Mouse (Mus musculus) spleen, adult 18-20 months (tissue): ENCODE data around the gene Tsc22d2.

ENCODE experiments used
- DNase-seq, 2 experiments: peaks; one replicate each; pipeline ENCODE4 v3.0.0; 2022; ENCODE audit warnings: mixed read lengths in 2 of 2

Tsc22d2 gene

GRCm38 (mm10) chr3:58414234-58414938 is at the start of gene Tsc22d2:
Tsc22d2 (plus strand) TSS chr3:58414715.
- peak; percentile 95 to 100 for DNase-seq

DNA sequence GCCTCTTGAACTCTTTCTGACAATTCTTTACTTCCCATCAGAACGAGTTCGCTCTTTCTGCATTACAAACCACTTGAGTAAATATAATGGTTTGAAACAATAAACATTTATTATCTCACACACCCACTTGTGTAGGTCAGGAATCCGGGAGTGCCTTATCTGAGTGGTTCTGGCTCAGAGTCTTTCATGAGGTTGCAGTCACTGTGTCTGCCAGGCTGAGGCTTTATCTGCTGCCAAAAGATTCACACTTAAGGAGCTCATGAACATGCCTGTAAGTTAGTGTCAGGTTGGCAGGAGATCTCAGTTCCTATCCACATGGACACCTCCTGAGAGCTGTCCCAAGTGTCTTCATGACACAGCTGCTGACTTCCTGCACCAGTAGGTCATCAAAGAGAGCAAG is 47.8 kb upstream of the Tsc22d2 start:
- no peak for DNase-seq

- no peak for DNase-seq
Observed at GRCm38 (mm10) chr3:58370811-58371210, 43.7 kb upstream of the Tsc22d2 start.

DNA sequence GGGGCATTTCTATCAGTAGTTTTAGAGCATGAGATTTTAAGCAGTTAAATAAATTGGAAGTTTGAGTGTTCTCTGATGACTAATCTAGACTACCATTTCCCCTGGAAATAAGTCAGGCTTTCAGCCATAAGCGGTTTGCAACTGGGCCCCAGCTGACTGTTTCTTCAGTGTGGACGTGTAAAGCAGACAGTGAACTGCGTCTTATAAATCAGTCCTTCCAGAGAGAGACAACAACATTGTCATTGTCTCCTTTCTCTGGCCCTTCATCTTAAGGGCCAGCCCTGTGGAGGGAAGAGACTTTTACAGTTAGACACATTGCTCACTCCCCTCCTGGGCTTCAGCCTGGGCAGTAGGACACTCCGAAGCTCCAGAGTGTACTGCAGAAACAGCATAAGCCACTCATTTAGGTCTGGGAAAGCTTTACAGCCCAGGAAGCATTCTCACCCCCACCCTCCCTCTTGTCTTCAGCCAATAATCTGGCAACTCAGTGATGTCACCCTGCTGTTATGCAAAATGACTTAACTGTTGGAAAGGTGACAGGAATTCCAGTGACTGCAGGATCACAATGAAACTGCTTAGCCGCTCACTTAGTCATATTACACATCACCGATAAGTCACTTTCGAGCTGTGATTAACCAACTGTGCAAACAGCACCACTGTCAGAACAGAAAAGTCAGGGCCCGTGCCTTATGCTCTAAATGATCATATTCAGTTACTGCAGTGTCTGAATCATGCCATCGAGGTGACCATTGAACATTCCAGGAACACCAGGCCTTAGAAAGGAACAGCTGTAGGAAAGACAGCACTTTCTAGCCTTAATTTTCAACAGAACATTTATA is 42.2 kb upstream of the Tsc22d2 start:
- DNase-seq: no peak

DNA sequence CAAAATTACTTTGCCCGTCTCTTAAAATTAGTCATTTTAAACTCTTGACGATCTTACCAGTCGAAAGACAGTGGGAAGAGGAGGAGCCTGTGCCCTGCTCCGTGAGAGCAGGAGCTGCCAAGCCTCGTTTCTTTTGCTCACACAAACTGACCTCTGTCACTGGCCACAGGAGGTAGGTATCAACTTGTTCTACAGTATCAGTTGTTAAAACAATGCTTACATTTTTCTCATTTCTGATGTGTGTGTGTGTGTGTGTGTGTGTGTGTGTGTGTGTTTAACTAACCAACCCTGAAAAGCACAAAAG is 41.7 kb upstream of the Tsc22d2 start:
- no peak for DNase-seq

- no peak for DNase-seq
Observed at GRCm38 (mm10) chr3:58374281-58374680, 40.2 kb upstream of the Tsc22d2 start.

DNA sequence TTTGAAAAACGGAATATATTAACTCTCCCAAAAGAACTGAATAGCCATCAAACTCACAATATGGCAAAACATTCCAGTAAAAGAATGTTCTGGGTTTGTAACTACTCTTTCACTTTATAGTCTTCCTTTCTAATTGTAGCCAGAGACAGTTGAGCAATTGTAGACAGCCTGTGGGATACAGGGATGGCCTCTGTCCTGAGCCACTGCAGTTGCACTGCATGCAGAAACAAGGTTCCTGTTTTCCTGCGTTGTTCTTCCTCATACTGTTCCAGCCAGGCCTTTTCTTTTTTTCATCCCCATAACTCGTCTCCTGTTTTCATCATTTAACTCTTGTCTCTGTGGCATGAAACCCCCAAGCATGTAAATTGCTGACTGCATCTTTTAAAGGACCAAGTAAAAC is 37.8 kb upstream of the Tsc22d2 start:
- no peak for DNase-seq

DNA sequence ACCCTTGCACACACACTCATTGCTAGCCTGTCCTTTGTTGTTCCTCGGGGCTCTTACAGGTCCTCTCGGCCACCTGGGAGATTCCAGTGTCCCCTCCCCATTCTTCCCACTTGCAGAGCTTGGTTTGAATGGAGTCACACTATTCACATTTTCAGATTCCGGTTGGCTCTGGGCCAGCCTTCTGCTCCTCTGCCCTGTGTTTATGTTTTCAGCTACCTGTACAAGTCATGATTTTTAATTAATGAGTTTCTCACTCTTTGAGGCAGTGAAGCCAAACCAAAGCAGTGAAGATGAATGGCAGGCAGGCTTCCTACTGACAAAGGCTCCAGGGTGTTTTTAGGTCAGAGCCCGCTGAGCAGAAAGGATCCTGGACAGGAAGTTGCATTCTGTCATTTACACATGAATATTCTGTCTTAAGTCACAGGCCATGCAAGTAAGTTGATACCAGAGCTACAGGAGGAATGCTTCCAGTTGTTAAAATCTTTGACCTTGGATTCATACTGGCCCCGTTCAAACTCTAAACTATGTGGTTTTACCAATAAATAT is 36.9 kb upstream of the Tsc22d2 start:
- DNase-seq: no peak

DNA sequence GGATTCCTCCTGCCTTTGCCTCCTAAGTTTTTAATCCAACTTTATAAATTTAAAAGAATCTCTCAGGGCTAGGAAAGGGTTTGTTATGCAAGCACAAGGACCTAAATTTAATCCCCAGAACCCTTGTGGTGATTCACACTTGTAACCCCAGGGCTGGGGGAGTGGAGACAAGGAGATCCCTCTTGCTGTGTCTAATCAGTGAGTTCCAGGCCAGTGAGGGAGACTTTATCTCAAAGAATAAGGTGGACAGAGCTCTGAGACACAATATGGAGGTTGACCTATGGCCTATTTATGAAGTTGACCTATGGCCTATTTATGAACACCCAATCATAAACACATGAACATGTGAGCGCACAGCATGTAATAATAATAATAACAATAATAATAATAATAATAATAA is 31.8 kb upstream of the Tsc22d2 start:
- DNase-seq: no peak

DNA sequence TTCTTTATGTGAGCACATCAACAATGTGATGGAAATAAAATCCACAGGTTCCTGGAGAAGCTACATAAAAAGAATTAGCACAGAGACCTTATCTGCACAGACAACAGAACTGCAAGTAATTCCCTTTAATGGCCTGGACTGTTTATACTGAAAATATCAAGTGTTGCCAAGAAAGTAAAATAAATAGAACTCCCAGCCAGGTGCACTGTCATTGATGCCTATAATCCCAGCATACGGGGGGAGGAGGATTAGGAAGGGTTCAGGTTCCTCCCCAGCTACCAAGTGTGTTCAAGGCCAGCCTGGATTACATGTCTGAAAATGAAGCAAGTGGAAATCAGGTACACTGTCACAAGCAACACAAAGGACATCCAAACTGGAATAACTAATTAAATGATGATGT is 29.5 kb upstream of the Tsc22d2 start:
- DNase-seq: no peak

DNA sequence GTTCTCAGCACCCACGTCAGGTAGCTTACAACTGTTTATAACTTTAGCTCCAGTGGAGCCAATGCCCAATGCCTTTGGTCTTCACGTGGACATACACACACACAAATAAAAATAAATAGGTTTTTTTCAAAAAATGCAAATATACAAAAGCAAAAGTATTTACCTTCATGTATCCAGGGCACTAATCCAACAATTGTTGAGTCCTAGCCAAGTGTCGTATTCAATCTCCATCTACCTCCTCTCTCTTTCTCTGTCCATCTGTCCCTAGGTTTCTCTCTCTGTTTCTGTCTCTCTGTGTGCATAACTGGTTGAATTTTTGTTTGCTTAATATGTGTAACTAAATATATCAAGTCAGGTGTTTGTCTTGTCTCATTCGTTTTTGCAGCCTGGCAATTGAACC is 25.8 kb upstream of the Tsc22d2 start:
- DNase-seq: no peak

GRCm38 (mm10) chr3:58398541-58398940 is 16.0 kb upstream of the Tsc22d2 start:
- DNase-seq: no peak

DNA sequence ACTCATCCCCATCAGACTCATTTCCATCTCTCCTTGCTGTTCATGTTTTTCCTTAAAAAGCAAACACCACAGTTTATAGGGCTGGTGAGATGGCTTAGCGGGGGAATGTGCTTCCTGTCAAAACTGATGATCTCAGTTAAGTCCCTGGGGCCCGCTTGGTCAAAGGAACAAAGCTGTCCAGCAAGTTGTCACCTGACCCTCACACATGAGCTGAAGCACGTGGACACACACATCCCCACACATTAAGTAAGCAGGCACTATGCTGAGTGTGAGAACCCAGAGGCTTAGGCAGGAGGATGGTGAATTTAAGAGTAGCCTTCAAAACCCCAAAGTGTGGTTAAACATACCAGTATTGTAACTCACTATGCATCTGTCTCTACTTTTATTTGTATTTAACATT is 14.6 kb upstream of the Tsc22d2 start:
- no peak for DNase-seq

- DNase-seq: no peak
Observed at GRCm38 (mm10) chr3:58411669-58412068, 2.8 kb upstream of the Tsc22d2 start.

DNA sequence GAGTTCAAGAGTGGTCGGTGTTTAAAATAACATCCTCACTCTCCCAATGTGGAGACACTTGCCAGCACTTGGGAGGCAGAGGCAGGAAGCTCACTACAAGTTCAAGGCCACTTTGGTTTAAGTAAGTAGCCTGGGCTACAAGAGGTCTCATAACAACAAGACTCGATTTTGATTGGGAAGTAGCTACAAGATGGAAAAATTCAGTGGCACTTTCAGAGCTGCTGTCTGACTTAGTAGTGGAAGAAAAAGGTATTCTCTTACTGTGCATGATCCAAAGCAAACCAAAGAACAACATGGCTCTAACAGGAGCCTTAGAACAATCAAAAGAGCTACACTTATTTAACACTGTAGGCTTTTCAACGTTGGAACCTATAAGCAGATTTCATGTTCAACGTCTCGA is 844 bp upstream of the Tsc22d2 start:
- no peak for DNase-seq

GRCm38 (mm10) chr3:58414986-58415883 is 720 bp downstream of the Tsc22d2 start:
- peak; percentile 61 to 74 for DNase-seq

DNA sequence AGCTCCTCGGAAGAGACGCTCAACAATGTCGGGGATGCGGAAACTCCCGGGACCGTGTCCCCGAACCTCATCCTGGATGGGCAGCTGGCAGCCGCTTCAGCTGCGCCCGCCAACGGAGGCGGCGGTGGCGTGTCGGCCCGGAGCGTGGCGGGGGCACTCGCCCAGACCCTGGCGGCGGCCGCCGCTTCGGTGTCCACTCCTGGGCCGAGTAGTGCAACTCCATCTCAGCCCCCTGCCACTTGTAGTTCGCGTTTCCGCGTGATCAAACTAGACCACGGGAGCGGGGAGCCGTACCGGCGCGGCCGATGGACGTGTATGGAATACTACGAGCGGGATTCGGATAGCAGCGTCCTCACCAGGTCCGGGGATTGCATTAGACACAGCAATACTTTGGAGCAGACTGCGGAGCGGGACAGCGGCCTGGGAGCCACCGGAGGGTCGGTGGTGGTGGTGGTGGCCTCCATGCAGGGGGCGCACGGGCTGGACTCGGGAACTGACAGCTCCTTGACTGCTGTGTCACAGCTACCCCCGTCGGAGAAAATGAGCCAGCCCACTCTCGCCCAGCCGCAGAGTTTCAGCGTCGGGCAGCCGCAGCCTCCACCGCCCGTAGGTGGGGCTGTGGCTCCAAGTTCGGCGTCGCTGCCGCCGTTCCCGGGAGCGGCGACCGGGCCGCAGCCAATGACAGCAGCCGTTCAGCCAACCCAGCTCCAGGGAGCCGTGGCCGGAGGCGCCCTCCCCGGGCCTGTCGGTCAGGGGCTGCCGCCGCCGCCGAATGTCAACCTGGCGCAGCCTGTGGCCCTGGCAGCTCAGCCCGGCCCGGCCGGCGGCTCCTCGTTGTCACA is 1.6 kb downstream of the Tsc22d2 start:
- peak; percentile 69 to 74 for DNase-seq

GRCm38 (mm10) chr3:58416726-58417437 is 2.4 kb downstream of the Tsc22d2 start:
- peak in 1 of 2 experiments; percentile 58 for DNase-seq

DNA sequence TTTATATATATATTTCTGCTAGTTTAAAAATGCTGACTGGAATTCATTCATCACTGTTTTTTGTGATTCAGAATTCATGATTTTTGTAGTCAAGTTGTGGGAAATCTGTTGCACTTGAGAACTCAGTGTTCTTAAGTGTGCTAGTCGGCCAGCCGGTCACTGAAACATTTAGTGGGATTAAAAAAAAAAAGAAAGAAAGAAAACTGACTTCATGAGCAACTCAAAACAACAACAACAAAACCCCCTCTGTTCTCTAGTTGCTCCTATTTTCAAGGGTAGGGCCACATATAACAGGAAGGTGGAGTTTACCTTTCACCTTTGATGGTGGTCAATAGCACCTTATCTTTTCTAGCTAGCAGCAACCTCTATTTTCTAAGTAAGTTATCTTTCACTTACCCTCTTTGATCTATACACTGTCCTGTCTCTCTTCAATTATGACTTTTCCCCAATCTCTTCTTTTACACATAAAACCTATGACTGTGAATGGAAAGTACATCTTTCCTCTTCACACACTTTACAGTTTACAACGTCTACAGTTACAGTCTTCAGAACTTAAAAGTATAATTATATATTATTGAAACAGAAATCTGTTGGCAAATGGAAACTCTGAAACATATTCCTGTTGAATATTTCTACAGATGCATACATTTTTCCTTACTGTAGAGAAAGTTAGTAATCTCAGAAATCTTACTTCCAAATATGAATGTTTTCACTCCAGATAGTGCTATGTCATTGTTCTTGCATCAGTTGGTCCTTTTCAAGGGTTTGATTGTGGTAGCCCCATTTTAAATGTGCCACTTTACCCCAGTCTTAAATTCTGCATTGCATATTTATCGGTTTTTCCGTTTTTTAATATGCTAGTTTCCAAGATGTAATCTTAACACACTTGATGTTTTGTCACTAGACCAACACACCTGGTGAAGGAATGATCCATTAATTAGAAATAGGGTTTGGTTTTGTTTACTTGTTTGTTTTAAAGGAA is 4.5 kb downstream of the Tsc22d2 start:
- DNase-seq: no peak

DNA sequence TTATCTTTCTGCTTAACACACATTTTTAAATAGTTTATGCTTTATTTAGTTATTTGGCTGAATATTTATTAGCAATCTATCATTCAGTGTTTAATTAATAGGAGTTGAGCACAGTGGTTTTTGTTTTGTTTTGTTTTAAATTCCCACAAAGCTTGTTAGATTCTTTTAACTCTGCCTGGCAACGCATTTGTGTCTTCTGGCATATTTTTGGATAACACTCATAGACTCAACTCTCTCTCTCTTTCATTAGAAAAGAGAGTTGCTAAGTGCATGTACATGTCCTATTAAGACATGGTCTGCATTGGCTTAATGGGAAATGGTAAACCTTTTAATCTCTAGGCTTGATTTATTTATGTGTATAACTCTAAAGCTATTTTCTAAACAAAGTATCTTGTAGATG is 14.3 kb downstream of the Tsc22d2 start:
- DNase-seq: no peak
